Mouse (Mus musculus): ENCODE results near the gene Kdm2b. TPM values are rescaled to one million over a fixed set of nuclear protein-coding genes. Genes with fewer than 3 reads are reported as not detected.
A peak's percentile ranks its signal among the peaks of the same experiment; 100 is the strongest.

The Kdm2b gene
- polyA plus RNA-seq, 1 experiment: 20.5 TPM

DNA sequence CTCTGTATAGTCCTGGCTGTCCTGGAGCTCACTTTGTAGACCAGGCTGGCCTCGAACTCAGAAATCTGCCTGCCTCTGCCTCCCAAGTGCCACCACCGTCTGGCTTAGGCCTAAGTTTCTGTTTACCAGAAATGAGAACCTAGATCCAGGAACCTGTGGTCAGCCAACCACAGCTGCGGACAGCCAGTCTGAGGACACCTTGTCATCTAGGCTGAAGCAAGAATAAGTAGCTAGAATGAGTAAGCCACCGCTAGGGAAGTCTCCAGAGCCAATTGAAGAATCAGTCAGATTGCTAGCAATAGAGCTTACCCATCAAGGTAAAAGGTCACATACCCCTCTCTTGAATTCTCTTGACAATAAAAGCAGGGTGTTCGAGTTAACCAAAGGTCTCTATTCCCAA is 145.8 kb downstream of the Kdm2b start:
- DNase-seq (ENCODE audit: low spot score): no peak

DNA sequence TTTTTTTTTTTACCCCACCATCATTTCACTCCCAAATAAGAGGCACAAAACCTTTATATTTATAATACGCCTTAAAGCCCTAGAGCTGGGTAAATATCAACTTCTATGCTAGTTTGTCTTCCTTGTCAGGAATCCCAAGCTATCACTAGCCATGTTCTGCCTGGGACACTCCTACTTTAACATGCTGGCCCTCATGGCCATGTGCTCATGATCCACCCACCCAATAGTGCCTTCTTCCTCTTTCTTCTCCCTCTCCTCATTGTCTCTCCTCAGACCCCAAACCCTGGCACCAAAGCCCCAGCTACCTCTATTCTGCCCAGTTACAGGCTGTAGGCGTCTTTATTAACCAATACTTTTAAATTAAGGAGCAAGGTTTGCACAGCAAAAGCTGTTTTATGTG is 148.5 kb downstream of the Kdm2b start:
- no peak for DNase-seq (ENCODE audit: low spot score)

DNA sequence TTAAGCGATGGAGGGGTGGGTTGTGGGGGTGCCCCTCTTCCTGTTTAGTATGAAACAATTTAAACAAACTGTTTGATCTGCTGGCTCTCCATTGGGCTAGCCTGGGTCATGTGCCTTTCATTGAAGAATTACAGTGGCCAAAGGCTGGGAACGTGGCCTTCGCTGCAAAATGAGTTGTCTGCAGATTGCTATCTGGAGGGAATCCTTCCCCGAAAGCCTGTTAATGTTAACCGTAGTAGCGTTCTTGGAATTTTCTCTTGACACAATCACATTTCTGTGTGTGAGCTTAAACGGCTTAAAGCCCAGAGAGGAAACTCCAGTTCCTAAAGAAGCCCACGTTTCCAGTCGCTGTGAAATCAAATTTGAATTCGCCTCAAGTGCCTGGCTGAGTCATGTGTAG is 156.6 kb downstream of the Kdm2b start:
- DNase-seq (ENCODE audit: low spot score): no peak

DNA sequence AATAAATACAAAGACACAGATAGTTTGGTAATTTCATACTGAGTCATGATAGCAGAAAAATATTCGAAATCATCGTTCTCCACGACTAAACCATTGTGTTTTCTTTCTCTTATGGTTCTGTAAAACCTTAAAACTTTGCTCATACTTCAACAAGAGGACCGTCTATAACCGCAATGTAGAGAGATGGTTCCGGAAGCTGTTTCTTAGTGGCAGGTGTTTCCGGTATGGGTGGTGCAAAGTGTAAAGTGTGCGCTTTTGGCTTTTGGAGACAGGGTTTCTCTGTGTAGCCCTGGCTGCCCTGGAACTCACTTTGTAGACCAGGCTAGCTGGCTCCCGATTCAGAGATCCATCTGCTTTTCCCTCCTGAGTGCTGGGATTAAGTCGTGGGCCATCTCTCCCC is 157.1 kb downstream of the Kdm2b start:
- DNase-seq (ENCODE audit: low spot score): no peak

DNA sequence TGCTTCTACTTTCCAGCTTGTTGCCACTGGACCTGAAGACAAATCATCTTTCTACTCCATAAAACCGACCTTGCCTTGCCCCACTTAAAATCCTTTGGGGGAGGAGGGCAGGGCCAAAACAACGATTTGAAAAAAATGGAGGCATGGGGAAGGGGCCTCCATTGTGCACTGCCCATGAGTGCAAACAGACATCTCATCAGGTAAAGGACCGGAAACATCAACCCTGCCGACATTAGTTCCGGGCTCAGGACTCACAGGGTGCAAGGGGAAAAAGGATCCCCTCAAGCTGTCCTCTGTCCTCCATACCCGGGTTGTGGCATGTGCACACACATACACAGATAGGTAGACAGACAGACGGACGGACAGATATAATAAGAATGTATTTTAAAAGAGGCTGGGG is 164.5 kb downstream of the Kdm2b start:
- DNase-seq (ENCODE audit: low spot score): no peak

DNA sequence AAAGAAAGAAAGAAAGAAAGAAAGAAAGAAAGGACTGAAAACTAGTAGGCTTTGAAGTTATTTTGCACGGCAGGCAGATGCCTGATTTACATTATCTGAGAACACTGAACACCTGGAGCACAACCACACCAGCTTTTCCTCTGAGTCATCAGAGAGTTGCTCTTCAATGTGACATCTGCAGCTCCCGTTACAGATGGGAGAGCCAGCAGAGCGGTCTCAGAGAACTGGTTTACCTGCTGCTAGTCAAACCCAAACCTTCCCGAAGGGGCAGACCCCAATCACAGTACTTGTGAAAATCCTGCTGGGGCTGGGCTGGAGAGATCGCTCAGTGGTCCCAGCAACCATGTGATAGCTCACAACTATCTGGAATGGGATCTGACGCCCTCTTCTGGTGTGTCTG is 165.2 kb downstream of the Kdm2b start:
- no peak for DNase-seq (ENCODE audit: low spot score)

DNA sequence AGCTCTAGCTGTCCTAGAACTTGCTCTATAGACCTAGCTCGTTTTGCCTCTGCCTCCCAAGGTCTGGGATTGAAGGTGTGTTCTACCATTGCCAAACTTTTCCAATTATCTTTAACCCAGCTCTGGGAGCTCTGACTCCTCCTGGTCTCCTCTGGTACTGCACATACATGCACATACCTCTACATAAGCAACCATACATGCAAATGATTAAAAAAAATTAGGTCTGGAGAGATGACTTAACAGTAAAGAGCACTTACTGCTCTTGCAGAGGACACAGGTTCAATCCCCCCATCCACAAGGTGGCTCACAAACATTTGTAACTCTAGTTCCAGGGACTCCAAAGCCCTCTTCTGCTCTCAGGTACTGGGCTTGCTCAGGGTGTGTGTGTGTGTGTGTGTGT is 165.6 kb downstream of the Kdm2b start:
- no peak for DNase-seq (ENCODE audit: low spot score)

DNA sequence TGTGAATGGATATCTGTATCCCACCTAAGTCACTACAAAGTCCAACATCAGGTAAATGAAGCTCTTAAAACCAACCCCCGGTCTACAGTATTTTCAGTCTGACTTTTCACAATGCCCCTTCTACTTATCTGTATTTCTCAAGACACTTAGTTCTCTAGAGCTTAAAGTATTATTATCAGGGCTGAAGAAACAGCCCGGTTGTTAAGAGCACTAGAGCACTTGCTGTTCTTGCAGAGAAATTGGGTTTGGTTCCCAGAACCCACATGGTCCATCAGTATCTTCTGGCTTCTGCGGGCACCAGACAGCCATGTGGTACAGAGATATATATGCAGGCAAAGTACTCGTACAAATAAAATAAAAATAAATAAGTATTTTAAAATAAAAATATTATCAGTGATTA is 167.2 kb downstream of the Kdm2b start:
- no peak for DNase-seq (ENCODE audit: low spot score)

DNA sequence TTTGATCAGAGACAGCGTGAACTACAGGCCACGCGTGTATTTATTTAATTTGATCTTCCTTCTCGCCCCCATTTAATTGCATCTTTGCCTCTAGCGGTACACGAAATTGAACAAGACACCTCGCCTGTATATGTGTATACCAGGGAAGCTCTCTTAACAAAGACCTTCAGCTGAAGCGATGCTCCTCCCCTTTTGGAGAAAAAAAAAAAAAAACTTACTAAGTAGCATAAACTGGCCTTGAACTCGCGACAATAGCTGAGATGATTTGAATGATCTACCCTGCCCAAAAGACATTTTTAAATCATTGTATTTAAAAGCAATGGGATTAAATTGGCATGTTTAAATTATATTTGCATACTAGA is 168.1 kb downstream of the Kdm2b start:
- DNase-seq (ENCODE audit: low spot score): no peak

DNA sequence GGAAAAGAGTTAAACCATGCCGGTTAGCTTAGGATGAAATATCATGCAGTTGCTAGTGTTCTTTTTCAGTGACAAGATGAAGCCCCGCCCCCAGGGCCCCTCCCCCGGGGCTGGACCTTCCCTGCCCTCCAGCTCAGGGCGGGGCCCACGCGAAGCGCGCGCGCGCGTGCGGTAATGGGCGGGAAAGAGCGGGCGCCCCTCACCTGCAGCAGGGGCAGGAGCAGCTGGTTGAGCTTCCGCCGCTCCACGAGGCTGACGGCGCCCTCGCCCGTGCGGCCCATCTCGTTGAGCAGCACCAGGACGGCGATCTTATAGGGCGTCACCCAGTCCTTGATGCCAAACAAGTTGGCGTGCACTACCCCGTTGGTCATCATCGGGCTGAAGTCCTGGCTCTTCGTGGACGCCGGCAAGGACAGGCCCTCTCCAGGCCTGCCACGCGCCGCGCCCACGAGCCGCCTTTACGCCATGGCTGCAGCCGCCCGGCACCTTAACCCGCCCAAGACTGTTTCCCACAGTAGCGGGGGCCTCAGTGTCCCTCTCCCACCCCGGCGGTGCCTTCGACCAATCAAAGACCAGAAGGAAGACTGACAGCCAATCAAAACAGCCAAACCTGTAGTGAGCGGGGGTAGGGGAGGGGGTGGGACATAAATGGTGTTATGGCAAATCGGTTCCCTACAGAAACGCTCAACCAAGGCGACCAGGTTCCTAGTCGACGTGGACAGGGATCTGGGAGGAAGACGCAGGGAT is 168.7 kb downstream of the Kdm2b start, which contains the start of gene Anapc5:
Gene Anapc5, minus strand, starts transcription at position 563 of the 747 bp plus-strand sequence.
- peak; percentile 83 for DNase-seq (ENCODE audit: low spot score)

Other genes starting within 250 kb of the Kdm2b start
- 29.4 and 29.8 TPM in 2 replicates for gene Camkk2, start 210.4 kb downstream of the Kdm2b start, polyA plus RNA-seq (2012; rRNA removed)
- 404 and 530 TPM in 2 replicates for gene Anapc5, start 168.5 kb downstream of the Kdm2b start, polyA plus RNA-seq (2012; rRNA removed)
- gene Rnf34, start 139.8 kb downstream of the Kdm2b start, polyA plus RNA-seq (2012; rRNA removed): 22.6 and 26.7 TPM in 2 replicates
- 34.2 and 41.7 TPM in 2 replicates for gene Orai1, start 25.3 kb upstream of the Kdm2b start, polyA plus RNA-seq (2012; rRNA removed)
- gene Morn3, start 57.2 kb upstream of the Kdm2b start, polyA plus RNA-seq (2012; rRNA removed): not detected in 2 replicates
- gene Tmem120b, start 78.6 kb upstream of the Kdm2b start, polyA plus RNA-seq (2012; rRNA removed): 7.5 and 14.4 TPM in 2 replicates
- 1.6 and 1.8 TPM in 2 replicates for gene Rhof, start 142.9 kb upstream of the Kdm2b start, polyA plus RNA-seq (2012; rRNA removed)
- gene Setd1b, start 152.4 kb upstream of the Kdm2b start, polyA plus RNA-seq (2012; rRNA removed): 3.1 and 10.4 TPM in 2 replicates
- gene Psmd9, start 179.6 kb upstream of the Kdm2b start, polyA plus RNA-seq (2012; rRNA removed): 24.8 and 26.7 TPM in 2 replicates
- gene Hpd, start 192.9 kb upstream of the Kdm2b start, polyA plus RNA-seq (2012; rRNA removed): 0.27 and 0.45 TPM in 2 replicates

All from urinary bladder, adult 2 months (tissue).